Mouse (Mus musculus): ENCODE results near the gene Gm49325. TPM values are rescaled to one million over a fixed set of nuclear protein-coding genes. Genes with fewer than 3 reads are reported as not detected.
A peak's percentile ranks its signal among the peaks of the same experiment; 100 is the strongest.
"Not testable (repeated sequence)": the region's sequence is repeated elsewhere in the genome, so short reads cannot be mapped to it uniquely, and the experiment has no call there.

Gene Gm49325
- total RNA-seq, 2 experiments from 2014 or later = 15.5 to 15.7 TPM

DNA sequence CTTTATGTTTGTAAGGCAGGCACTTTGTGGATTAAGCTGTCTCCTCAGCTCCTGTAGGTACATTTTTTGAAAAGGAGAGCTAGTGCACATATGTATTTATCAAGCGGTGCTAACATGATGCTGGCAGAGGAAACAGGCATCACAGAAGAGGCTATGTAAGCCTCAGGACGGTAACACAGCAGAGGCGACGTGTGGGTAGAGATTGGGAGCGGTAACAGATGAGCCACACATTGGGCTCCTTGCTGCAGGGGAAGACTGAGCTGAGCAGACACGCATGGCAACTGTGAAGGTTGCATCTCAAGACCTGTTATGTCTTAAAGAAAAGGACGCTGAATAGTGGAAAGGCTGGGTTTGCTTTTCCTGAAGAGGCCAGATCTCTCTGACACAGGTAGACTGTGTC lies 77.0 kb downstream of the Gm49325 start:
- DNase-seq = no peak

- no peak for DNase-seq
Observed at GRCm38 (mm10) chr10:77684181-77684580, 78.2 kb downstream of the Gm49325 start.

DNA sequence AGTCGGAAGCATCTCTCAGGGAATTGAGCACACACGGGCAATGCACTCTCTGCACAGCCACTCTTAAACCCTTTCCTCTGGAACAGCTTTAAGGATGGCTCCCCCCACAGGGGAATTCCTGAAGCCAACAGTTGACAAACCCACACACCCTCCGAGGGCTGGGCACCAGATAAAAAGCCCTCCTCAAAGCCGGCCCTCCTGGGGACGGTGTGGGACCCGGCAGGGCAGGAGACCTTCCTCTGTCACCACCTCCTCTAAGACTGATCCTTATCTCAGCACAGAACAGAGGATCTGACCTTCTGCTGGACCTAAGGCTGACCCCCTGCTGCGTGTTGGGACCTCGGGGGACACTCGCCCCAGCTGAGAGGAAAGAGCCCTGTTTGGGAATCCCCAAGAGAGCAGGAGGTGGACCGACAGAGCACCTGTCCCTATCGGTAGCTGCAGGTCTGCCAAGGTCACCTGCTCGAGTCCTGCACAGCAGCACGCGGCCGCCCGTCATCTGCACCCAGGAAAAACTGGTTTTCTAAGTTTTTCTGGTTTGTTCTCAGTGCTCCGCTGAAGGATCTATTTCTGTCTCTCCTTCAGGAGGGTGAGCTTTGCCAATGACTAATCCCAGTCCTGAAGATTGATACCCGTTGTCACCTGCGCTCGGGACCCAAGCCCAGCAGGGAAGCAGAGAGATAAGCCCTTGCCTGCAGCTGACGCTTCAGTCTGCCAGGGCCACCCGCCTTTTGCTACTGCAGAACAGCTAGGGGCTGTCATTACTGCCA lies 80.1 kb downstream of the Gm49325 start, which contains the start of gene Tspear:
TSS of gene Tspear (plus strand) at position 675 of the 770 bp plus-strand sequence.
- peak; percentile 13 to 18 for DNase-seq

DNA sequence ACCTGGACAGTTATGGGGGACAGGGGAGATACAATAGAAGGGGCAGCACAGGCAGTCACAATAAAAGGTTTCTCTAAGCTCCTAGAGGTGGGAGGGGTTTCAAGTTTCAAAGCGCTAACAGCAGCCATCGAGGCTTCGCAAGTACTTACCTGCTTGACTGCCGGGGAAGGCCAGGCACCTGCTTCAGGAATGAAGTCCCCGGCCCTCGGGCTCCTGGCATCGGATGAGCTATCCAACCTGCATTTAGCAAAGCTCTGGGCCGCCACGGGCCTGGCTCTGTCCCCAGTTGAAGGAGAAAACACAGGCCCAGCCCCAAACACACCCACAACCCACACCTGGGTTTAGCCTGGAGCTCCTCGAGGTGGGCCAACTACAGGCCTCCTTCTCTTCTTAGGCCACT lies 81.0 kb downstream of the Gm49325 start:
- no peak for DNase-seq

DNA sequence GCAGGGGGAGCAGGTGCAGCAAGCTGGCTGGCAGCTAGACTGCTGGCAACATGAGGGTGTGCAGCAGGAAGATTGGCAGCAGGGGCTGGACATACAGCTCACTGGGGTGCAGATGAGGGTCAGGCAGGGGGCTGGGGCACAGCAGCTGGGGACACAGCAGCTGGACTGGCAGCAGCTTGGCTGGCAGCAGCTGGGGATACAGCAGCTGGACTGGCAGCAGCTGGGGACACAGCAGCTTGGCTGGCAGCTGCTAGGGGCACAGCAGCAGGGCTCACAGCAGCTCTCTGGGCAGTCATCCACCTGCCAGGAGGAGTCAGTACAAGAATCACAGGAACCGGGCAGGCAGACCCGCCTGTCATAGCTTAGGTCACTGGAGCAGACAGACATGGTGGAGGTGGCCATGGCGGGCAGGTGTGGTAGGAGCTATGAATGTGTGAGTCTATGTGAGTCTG lies 84.4 kb downstream of the Gm49325 start, which contains the start of gene Gm19402:
TSS of gene Gm19402 (minus strand) at position 402 of the 452 bp plus-strand sequence.
- DNase-seq = not testable (repeated sequence)

Small RNAs within 50 kb of the gene (microRNA-seq; reads per million reads assigned to microRNA genes)
- gene Mir1930 = 11.9 to 25.8 reads per million in 2 experiments

Other genes with a start within 250 kb of the Gm49325 start
- gene Adarb1, start 187.9 kb upstream of the Gm49325 start, total RNA-seq (2021) = 10 to 100 TPM; 12.2 to 12.7 TPM
- 10 to 100 TPM in 1 of 2 experiments, 1 to 10 TPM in 1; 8.3 to 10.5 TPM for gene Fam207a, start 90.4 kb upstream of the Gm49325 start, total RNA-seq (2021)
- 1 to 10 TPM; 6.8 to 7.9 TPM for gene Itgb2, start 75.9 kb upstream of the Gm49325 start, total RNA-seq (2021)
- gene Pttg1ip, start 24.5 kb upstream of the Gm49325 start, total RNA-seq (2021) = 100 to 1,000 TPM; 132 to 150 TPM
- gene Sumo3, start 100 bp upstream of the Gm49325 start, total RNA-seq (2021) = 10 to 100 TPM; 81.7 to 82.3 TPM
- gene Ube2g2, start 16.1 kb downstream of the Gm49325 start, total RNA-seq (2021) = 10 to 100 TPM; 80.9 to 82.8 TPM
- not detected for gene Tspear, start 80.4 kb downstream of the Gm49325 start, total RNA-seq (2021)
- gene Gm19402, start 84.6 kb downstream of the Gm49325 start, total RNA-seq (2021) = not detected
- gene Gm9508, start 91.0 kb downstream of the Gm49325 start, total RNA-seq (2021) = not detected
- gene Gm10272, start 100.4 kb downstream of the Gm49325 start, total RNA-seq (2021) = not detected
- gene Gm10024, start 105.3 kb downstream of the Gm49325 start, total RNA-seq (2021) = not detected
- gene Gm10142, start 109.6 kb downstream of the Gm49325 start, total RNA-seq (2021) = not detected
- gene Krtap12-1, start 114.4 kb downstream of the Gm49325 start, total RNA-seq (2021) = not detected
- not detected for gene Gm10100, start 120.3 kb downstream of the Gm49325 start, total RNA-seq (2021)
- not detected for gene Gm18596, start 136.4 kb downstream of the Gm49325 start, total RNA-seq (2021)
- gene Gm9736, start 145.2 kb downstream of the Gm49325 start, total RNA-seq (2021) = not detected
- gene Gm3233, start 153.5 kb downstream of the Gm49325 start, total RNA-seq (2021) = not detected
- not detected for gene Gm3238, start 165.1 kb downstream of the Gm49325 start, total RNA-seq (2021)
- gene Gm7138, start 170.7 kb downstream of the Gm49325 start, total RNA-seq (2021) = not detected
- not detected for gene Gm3250, start 176.3 kb downstream of the Gm49325 start, total RNA-seq (2021)
- gene Gm7137, start 182.0 kb downstream of the Gm49325 start, total RNA-seq (2021) = not detected
- gene Gm9639, start 188.9 kb downstream of the Gm49325 start, total RNA-seq (2021) = not detected
- not detected for gene Gm19668, start 192.9 kb downstream of the Gm49325 start, total RNA-seq (2021)
- gene Gm9507, start 205.6 kb downstream of the Gm49325 start, total RNA-seq (2021) = not detected
- not detected for gene Gm2696, start 208.5 kb downstream of the Gm49325 start, total RNA-seq (2021)
- gene Krtap10-4, start 220.9 kb downstream of the Gm49325 start, total RNA-seq (2021) = not detected
- not detected for gene Krtap10-10, start 229.8 kb downstream of the Gm49325 start, total RNA-seq (2021)
- not detected for gene Gm36176, start 240.6 kb downstream of the Gm49325 start, total RNA-seq (2021)
- gene Gm10318, start 246.7 kb downstream of the Gm49325 start, total RNA-seq (2021) = not detected

Data from heart, adult 18-20 months (tissue).